Mouse (Mus musculus) cerebellum, adult 8-10 months (tissue): ENCODE data around the gene Cenpb.
"Not testable (repeated sequence)": the region's sequence is repeated elsewhere in the genome, so short reads cannot be mapped to it uniquely, and the experiment has no call there.

Experiments used
- DNase-seq: peaks from one replicate; pipeline ENCODE4 v3.0.0; 2022

Cenpb gene

GRCm38 (mm10) chr2:131179990-131180587 lies at the start of gene Cenpb:
Cenpb (minus strand) TSS chr2:131180067.
- peak; percentile 86 for DNase-seq

- DNase-seq: no peak
These were observed 47.4 kb upstream of the Cenpb start for GRCm38 (mm10) chr2:131227243-131227642.

GRCm38 (mm10) chr2:131226669-131227068 lies 46.8 kb upstream of the Cenpb start:
- not testable (repeated sequence) for DNase-seq

- DNase-seq: no peak
These were observed 45.3 kb upstream of the Cenpb start for GRCm38 (mm10) chr2:131225178-131225577.

GRCm38 (mm10) chr2:131223569-131223968 lies 43.7 kb upstream of the Cenpb start:
- DNase-seq: no peak

GRCm38 (mm10) chr2:131222562-131222961 lies 42.7 kb upstream of the Cenpb start:
- DNase-seq: no peak

GRCm38 (mm10) chr2:131221853-131222515 lies 42.1 kb upstream of the Cenpb start:
- no peak for DNase-seq

- DNase-seq: no peak
These were observed 40.2 kb upstream of the Cenpb start for GRCm38 (mm10) chr2:131220030-131220429.

GRCm38 (mm10) chr2:131215941-131216858 lies 36.3 kb upstream of the Cenpb start:
- DNase-seq: no peak

GRCm38 (mm10) chr2:131213773-131214172 lies 33.9 kb upstream of the Cenpb start:
- no peak for DNase-seq

GRCm38 (mm10) chr2:131211026-131211615 lies 31.3 kb upstream of the Cenpb start:
- DNase-seq: peak; percentile 48

GRCm38 (mm10) chr2:131209969-131210792 lies 30.3 kb upstream of the Cenpb start:
- DNase-seq: peak; percentile 96

GRCm38 (mm10) chr2:131209125-131209795 lies 29.4 kb upstream of the Cenpb start:
- DNase-seq: peak; percentile 32

- no peak for DNase-seq
These were observed 28.5 kb upstream of the Cenpb start for GRCm38 (mm10) chr2:131208356-131208755.

- DNase-seq: no peak
These were observed 26.9 kb upstream of the Cenpb start, which contains the start of gene Ap5s1 for GRCm38 (mm10) chr2:131206778-131207177. Ap5s1 (plus strand) TSS chr2:131207078.

- no peak for DNase-seq
These were observed 25.8 kb upstream of the Cenpb start for GRCm38 (mm10) chr2:131205521-131206182.

GRCm38 (mm10) chr2:131204410-131204981 lies 24.6 kb upstream of the Cenpb start:
- DNase-seq: no peak

- no peak for DNase-seq
These were observed 24.0 kb upstream of the Cenpb start for GRCm38 (mm10) chr2:131203816-131204409.

GRCm38 (mm10) chr2:131201262-131201661 lies 21.4 kb upstream of the Cenpb start:
- no peak for DNase-seq

GRCm38 (mm10) chr2:131200710-131201109 lies 20.8 kb upstream of the Cenpb start:
- no peak for DNase-seq
